Mouse (Mus musculus) lung, postnatal 0 days (tissue): ENCODE results near the gene Stox1.

Source experiments
- CTCF ChIP-seq: IDR thresholded peaks from 2 replicates; pipeline ENCODE4 v1.5.1; 2016; ENCODE audit warnings: antibody characterized with exemption, mild to moderate bottlenecking
- EP300 ChIP-seq: IDR thresholded peaks from 2 replicates; pipeline ENCODE4 v1.6.1; 2016; ENCODE audit warnings: antibody characterized with exemption, mild to moderate bottlenecking, control low read depth

DNA sequence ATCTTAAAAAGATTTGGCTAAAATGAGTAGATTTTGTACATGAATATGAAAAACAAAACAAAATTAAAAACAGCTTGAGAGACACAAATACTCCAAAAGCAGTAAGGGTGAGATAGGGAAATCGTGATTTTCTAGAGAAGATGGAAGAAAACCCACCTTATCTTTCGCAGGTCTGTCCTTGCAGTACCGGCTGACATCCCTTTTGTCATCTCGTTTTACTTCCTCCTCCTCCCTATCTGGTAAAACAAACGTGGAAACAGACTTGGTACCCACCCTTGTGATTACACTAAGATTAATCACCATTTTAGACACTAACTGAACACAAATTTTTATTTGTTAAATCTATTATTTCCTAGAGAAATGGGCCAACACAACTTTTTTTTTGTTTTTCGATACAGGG lies 24.9 kb upstream of the Stox1 start:
- TF ChIP-seq CTCF, result no peak
- TF ChIP-seq EP300, result no peak
